Mouse (Mus musculus): ENCODE results near the gene Arfgef3. TPM values are rescaled to one million over a fixed set of nuclear protein-coding genes. Genes with fewer than 3 reads are reported as not detected.

Arfgef3 gene
- polyA plus RNA-seq, 1 experiment = 0.92 TPM

DNA sequence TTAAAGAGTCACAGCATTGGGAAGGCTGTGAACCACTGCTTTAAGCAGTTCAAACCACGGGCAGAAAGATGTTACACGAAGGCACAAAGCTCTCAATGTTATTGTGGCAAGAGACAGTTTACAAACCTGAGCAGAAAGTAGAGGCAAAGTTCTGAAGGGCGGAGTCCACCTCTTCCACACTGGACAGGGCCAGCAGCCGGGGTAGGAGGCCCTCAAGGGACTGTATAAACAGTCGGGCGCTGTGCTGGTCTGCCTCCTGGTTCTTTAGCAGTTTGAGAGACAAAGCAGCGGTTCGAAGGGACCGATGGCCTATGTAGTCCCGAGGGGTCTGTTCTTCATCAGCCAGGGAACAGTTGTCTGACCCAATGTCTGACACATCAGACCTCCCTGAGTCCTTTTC is 97.7 kb downstream of the Arfgef3 start:
- H3K27ac ChIP-seq (ENCODE audit: control insufficient read depth, insufficient read depth, low read length) = no peak overlapping the region
- H3K27me3 ChIP-seq (ENCODE audit: control insufficient read depth, insufficient read depth, low read length) = no peaks in the 10 kb centered on the region
- TF ChIP-seq CTCF (IDR thresholded peaks at IDR 0.05; ENCODE audit: borderline replicate concordance, control insufficient read depth, extremely low read depth, insufficient read depth, low read length, poor library complexity) = no peak
- TF ChIP-seq POLR2A (IDR thresholded peaks at IDR 0.05; ENCODE audit: control insufficient read depth, extremely low read depth, insufficient read depth, low read length, poor library complexity) = no peak
- DNase-seq = no peak
- H3K4me1 ChIP-seq (replicated peaks; ENCODE audit: control insufficient read depth, insufficient read depth, low read length) = no peaks in the 10 kb centered on the region
- no peak overlapping the region for H3K4me3 ChIP-seq (ENCODE audit: control insufficient read depth, insufficient read depth, low read length)
- WGBS = 98% methylated on average over 10 of the region's 10 CpGs
- H3K36me3 ChIP-seq (ENCODE audit: control insufficient read depth, insufficient read depth, low read length) = no peaks in the 10 kb centered on the region

DNA sequence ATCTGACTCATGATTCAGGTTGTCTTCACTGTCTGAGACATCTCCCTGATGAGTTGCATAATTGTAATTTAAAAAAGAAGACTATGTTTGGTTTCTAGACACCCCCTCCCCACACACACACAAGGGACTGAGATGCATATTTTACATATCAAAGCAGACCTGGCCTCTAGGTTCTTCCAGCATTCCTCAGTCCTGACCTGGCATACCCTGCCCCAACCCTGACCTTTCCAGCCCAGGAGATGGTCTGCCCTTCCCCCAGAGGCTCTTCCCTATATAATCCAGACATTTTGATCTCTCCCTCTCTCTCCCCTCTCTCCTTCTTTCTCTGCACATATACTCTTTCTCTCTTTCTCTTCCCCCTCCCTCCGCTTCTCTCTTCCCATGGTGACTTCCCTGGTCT is 99.4 kb downstream of the Arfgef3 start:
- no peak for TF ChIP-seq POLR2A (IDR thresholded peaks at IDR 0.05; ENCODE audit: control insufficient read depth, extremely low read depth, insufficient read depth, low read length, poor library complexity)
- no peak for TF ChIP-seq CTCF (IDR thresholded peaks at IDR 0.05; ENCODE audit: borderline replicate concordance, control insufficient read depth, extremely low read depth, insufficient read depth, low read length, poor library complexity)
- Histone ChIP-seq H3K4me3 (ENCODE audit: control insufficient read depth, insufficient read depth, low read length) (no peak overlapping the region), H3K36me3 (ENCODE audit: control insufficient read depth, insufficient read depth, low read length) (no peaks in the 10 kb centered on the region), H3K27ac (ENCODE audit: control insufficient read depth, insufficient read depth, low read length) (no peak overlapping the region), H3K4me1 (replicated peaks; ENCODE audit: control insufficient read depth, insufficient read depth, low read length) (no peaks in the 10 kb centered on the region), H3K27me3 (ENCODE audit: control insufficient read depth, insufficient read depth, low read length) (no peaks in the 10 kb centered on the region)
- DNase-seq = no peak
- WGBS = 100% methylated on average over 1 of the region's 1 CpGs

DNA sequence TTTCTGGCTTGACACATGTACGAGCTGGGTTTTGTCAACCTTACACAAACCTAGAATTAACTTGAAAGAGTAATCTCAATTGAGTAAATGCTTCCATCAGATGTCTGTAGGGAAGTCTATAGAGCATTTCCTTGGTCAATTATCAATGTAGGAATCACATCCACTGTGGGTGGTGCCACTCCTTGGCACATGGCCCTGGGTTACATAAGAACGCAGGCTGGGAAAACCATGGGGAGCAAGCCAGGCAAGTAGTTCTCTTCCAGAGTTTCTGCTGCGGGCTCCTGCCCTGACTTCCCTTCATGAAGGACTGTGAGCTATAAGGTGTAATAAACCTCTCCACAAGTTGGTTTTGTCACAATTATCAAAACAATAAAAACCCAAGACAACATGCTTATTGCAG is 100.2 kb downstream of the Arfgef3 start:
- no peak for TF ChIP-seq POLR2A (IDR thresholded peaks at IDR 0.05; ENCODE audit: control insufficient read depth, extremely low read depth, insufficient read depth, low read length, poor library complexity)
- no peak for TF ChIP-seq CTCF (IDR thresholded peaks at IDR 0.05; ENCODE audit: borderline replicate concordance, control insufficient read depth, extremely low read depth, insufficient read depth, low read length, poor library complexity)
- Histone ChIP-seq H3K27me3 (ENCODE audit: control insufficient read depth, insufficient read depth, low read length) (no peaks in the 10 kb centered on the region), H3K36me3 (ENCODE audit: control insufficient read depth, insufficient read depth, low read length) (no peaks in the 10 kb centered on the region), H3K4me3 (ENCODE audit: control insufficient read depth, insufficient read depth, low read length) (no peak overlapping the region), H3K27ac (ENCODE audit: control insufficient read depth, insufficient read depth, low read length) (no peak overlapping the region), H3K4me1 (replicated peaks; ENCODE audit: control insufficient read depth, insufficient read depth, low read length) (no peaks in the 10 kb centered on the region)
- 91% methylated on average over 3 of the region's 3 CpGs for WGBS
- no peak for DNase-seq

DNA sequence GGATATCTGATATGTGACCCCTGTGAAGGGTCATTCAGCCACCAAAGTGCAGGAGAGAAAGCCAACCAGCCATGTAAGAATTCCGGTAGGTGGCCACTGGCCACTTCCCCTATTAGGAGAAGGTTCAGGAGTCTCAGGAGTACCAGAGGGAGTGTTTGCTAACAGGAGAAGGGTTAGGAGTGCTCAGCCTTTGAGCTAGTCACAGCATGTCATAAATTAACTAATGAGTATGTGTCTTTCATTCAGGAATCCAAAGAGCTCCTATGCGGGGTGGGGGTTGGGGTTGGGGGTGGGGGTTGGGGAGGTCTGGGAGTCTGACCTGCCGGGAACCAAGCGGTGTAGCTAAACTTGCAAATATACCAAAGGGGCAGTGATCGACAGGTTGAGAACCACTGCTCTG is 100.9 kb downstream of the Arfgef3 start:
- DNase-seq = no peak
- H3K36me3 ChIP-seq (ENCODE audit: control insufficient read depth, insufficient read depth, low read length) = no peaks in the 10 kb centered on the region
- no peak for TF ChIP-seq POLR2A (IDR thresholded peaks at IDR 0.05; ENCODE audit: control insufficient read depth, extremely low read depth, insufficient read depth, low read length, poor library complexity)
- no peak for TF ChIP-seq CTCF (IDR thresholded peaks at IDR 0.05; ENCODE audit: borderline replicate concordance, control insufficient read depth, extremely low read depth, insufficient read depth, low read length, poor library complexity)
- no peak overlapping the region for H3K27ac ChIP-seq (ENCODE audit: control insufficient read depth, insufficient read depth, low read length)
- H3K4me1 ChIP-seq (replicated peaks; ENCODE audit: control insufficient read depth, insufficient read depth, low read length) = no peaks in the 10 kb centered on the region
- H3K27me3 ChIP-seq (ENCODE audit: control insufficient read depth, insufficient read depth, low read length) = no peaks in the 10 kb centered on the region
- no peak overlapping the region for H3K4me3 ChIP-seq (ENCODE audit: control insufficient read depth, insufficient read depth, low read length)
- 90% methylated on average over 5 of the region's 5 CpGs for WGBS

DNA sequence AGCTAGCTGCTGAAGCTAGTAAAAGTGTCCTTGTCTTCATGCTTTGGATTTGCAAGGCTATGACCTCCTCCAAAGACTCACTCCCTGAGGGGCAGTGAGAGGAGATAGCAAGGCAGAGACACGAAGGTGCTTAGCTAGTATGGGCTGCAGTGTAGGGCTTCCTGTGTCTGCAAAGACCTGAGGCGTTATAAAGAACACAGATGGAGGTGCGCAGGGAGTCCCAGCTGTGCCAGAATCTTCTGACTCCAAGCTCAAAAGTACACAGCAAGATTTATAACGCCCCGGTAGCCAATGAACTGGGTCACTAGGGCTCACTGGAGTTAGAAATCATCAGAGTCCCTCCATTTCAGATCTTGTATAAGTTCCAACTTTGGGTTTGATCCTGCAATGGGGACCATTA is 103.2 kb downstream of the Arfgef3 start:
- WGBS = 79% methylated on average over 5 of the region's 5 CpGs
- DNase-seq = no peak
- Histone ChIP-seq H3K27me3 (ENCODE audit: control insufficient read depth, insufficient read depth, low read length) (no peaks in the 10 kb centered on the region), H3K36me3 (ENCODE audit: control insufficient read depth, insufficient read depth, low read length) (no peaks in the 10 kb centered on the region), H3K4me1 (replicated peaks; ENCODE audit: control insufficient read depth, insufficient read depth, low read length) (no peaks in the 10 kb centered on the region), H3K27ac (ENCODE audit: control insufficient read depth, insufficient read depth, low read length) (no peak overlapping the region), H3K4me3 (ENCODE audit: control insufficient read depth, insufficient read depth, low read length) (no peak overlapping the region)
- TF ChIP-seq CTCF (IDR thresholded peaks at IDR 0.05; ENCODE audit: borderline replicate concordance, control insufficient read depth, extremely low read depth, insufficient read depth, low read length, poor library complexity) = no peak
- no peak for TF ChIP-seq POLR2A (IDR thresholded peaks at IDR 0.05; ENCODE audit: control insufficient read depth, extremely low read depth, insufficient read depth, low read length, poor library complexity)

DNA sequence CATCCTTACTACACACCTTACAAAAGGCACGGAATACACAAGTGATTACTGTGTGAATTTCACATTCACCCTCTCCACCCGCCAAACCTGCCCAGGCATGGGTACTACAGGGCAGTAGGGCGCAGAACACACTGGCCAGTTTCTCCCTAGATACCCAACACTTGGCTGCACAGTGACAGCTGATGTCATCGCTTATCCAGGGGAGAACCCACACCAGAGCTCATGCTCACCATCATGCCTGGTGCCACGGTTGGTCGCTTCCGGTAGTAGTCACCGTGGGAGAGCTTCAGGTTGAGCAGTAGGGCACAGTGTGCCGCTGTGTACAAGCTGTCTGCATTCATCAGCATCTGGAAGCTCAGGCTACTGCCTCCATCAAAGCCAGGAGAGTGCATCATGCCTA is 108.3 kb downstream of the Arfgef3 start:
- no peak overlapping the region for H3K4me3 ChIP-seq (ENCODE audit: control insufficient read depth, insufficient read depth, low read length)
- TF ChIP-seq POLR2A (IDR thresholded peaks at IDR 0.05; ENCODE audit: control insufficient read depth, extremely low read depth, insufficient read depth, low read length, poor library complexity) = no peak
- no peak for TF ChIP-seq CTCF (IDR thresholded peaks at IDR 0.05; ENCODE audit: borderline replicate concordance, control insufficient read depth, extremely low read depth, insufficient read depth, low read length, poor library complexity)
- 95% methylated on average over 9 of the region's 9 CpGs for WGBS

DNA sequence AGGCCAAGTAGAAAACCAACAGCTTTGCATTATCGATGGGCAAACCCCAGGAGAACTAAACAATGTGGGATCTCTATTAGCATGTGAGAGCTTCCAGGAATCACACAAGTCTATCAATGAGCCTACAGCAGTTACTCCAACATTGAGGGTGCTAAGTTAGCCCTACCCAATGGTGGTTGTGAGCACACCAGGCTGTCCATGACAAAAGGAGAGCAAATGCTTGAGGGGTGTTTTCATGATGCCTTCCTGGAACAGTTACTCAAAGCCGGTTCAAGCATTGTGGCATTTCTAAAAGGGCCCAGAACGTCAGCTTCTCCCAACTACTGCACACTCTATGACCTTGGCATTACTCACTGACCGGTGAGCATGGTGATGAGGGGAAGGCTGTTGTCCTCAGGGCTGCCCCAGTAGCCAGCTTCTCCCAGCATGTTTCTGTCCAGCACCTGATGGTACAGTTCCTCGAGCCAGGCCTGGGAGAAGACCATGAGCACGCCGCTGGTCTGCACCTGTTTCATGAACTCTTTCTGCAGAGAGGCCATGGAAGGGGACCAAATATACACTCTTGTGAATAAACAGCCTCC is 109.3 kb downstream of the Arfgef3 start:
- H3K36me3 ChIP-seq (ENCODE audit: control insufficient read depth, insufficient read depth, low read length) = no peaks in the 10 kb centered on the region
- no peak overlapping the region for H3K27ac ChIP-seq (ENCODE audit: control insufficient read depth, insufficient read depth, low read length)
- no peak overlapping the region for H3K4me3 ChIP-seq (ENCODE audit: control insufficient read depth, insufficient read depth, low read length)
- DNase-seq = no peak
- H3K4me1 ChIP-seq (replicated peaks; ENCODE audit: control insufficient read depth, insufficient read depth, low read length) = no peaks in the 10 kb centered on the region
- WGBS = 91% methylated on average over 7 of the region's 7 CpGs
- TF ChIP-seq POLR2A (IDR thresholded peaks at IDR 0.05; ENCODE audit: control insufficient read depth, extremely low read depth, insufficient read depth, low read length, poor library complexity) (no peak), CTCF (IDR thresholded peaks at IDR 0.05; ENCODE audit: borderline replicate concordance, control insufficient read depth, extremely low read depth, insufficient read depth, low read length, poor library complexity) (no peak)
- H3K27me3 ChIP-seq (ENCODE audit: control insufficient read depth, insufficient read depth, low read length) = no peaks in the 10 kb centered on the region

More for the DNA sequence above, 108.3 kb downstream of the Arfgef3 start:
- Histone ChIP-seq H3K36me3 (ENCODE audit: control insufficient read depth, insufficient read depth, low read length) (no peaks in the 10 kb centered on the region), H3K4me1 (replicated peaks; ENCODE audit: control insufficient read depth, insufficient read depth, low read length) (no peaks in the 10 kb centered on the region), H3K27ac (ENCODE audit: control insufficient read depth, insufficient read depth, low read length) (no peak overlapping the region), H3K27me3 (ENCODE audit: control insufficient read depth, insufficient read depth, low read length) (no peaks in the 10 kb centered on the region)
- DNase-seq = no peak

Data from thymus, adult 2 months (tissue).